Mouse (Mus musculus) liver, embryonic 16.5 days (tissue): ENCODE measurements at regions not wholly inside any gene's neighbourhood (a gene's known extent, or its start where the extent isn't known, plus 50 kb on each side); places are given as distances from the start of the nearest gene placed in this dataset.

ENCODE experiments used
- ATAC-seq: fragments of 200-750 bp; cut with Nextera tagmentation; 2 replicates; pipeline ENCODE4 v1.8.0; 2017; ENCODE audit warnings: low read depth, mild to moderate bottlenecking, moderate number of reproducible peaks, moderate library complexity
- H3K27ac ChIP-seq: fragments of 300-500 bp; sonication (generic); 2 replicates; pipeline ENCODE4 v1.5.1; 2014; ENCODE audit warnings: mild to moderate bottlenecking, low read length
- H3K27me3 ChIP-seq: fragments of 300-500 bp; sonication (generic); 2 replicates; pipeline ENCODE4 v1.6.1; 2014; ENCODE audit warnings: low read depth, low read length, mixed read lengths; ENCODE audit not compliant: control insufficient read depth, insufficient read depth
- H3K36me3 ChIP-seq: fragments of 300-500 bp; sonication (generic); 2 replicates; pipeline ENCODE4 v1.6.1; 2014; ENCODE audit warnings: mild to moderate bottlenecking; ENCODE audit not compliant: control insufficient read depth, insufficient read depth
- H3K4me1 ChIP-seq: fragments of 300-500 bp; sonication (generic); 2 replicates; pipeline ENCODE4 v1.6.1; 2014; ENCODE audit warnings: low read depth, low read length, mixed read lengths; ENCODE audit not compliant: control insufficient read depth
- H3K4me2 ChIP-seq: fragments of 300-500 bp; sonication (generic); 2 replicates; pipeline ENCODE4 v1.6.1; 2014; ENCODE audit warnings: low read depth, low read length, mixed read lengths
- H3K4me3 ChIP-seq: fragments of 300-500 bp; sonication (generic); 2 replicates; pipeline ENCODE4 v1.5.1; 2014; ENCODE audit warnings: low read depth, mild to moderate bottlenecking, low read length
- H3K9ac ChIP-seq: fragments of 300-500 bp; sonication (generic); 2 replicates; pipeline ENCODE4 v1.6.1; 2014; ENCODE audit warnings: low read depth, low read length
- H3K9me3 ChIP-seq: fragments of 300-500 bp; sonication (generic); replicated peaks from 2 replicates; pipeline ENCODE4 v1.6.1; 2016; ENCODE audit warnings: low read length; ENCODE audit not compliant: control insufficient read depth
- WGBS: fragments of 180-500 bp; shearing (Covaris S2); extraction: QIAGEN DNeasy Blood & Tissue Kit; methylation state at CpG from one replicate; pipeline ENCODE4 v1.1.7; 2014; ENCODE audit not compliant: insufficient replicate concordance; 5-methylcytosine and 5-hydroxymethylcytosine counted together

- 66% methylated on average over 10 of the region's 10 CpGs for WGBS
- ATAC-seq = no peak
- H3K36me3 ChIP-seq = no peaks in the 10 kb centered on the region
These were observed 309.0 kb downstream of the Tshz3 start for GRCm38 (mm10) chr7:37006921-37007320.

GRCm38 (mm10) chr7:37011180-37011754 is 313.3 kb downstream of the Tshz3 start:
- H3K4me1 ChIP-seq = no peaks in the 10 kb centered on the region
- no peak overlapping the region for H3K4me2 ChIP-seq
- WGBS = 33% methylated on average over 6 of the region's 6 CpGs
- no peak overlapping the region for H3K27ac ChIP-seq
- H3K4me3 ChIP-seq = no peak overlapping the region
- ATAC-seq = 0 out of 2 replicates have a peak, but pooled peaks have one; percentile 16
- no peaks in the 10 kb centered on the region for H3K9me3 ChIP-seq
- no peaks in the 10 kb centered on the region for H3K27me3 ChIP-seq
- H3K9ac ChIP-seq = no peak overlapping the region
- H3K36me3 ChIP-seq = no peaks in the 10 kb centered on the region

More at GRCm38 (mm10) chr7:37006921-37007320, 309.0 kb downstream of the Tshz3 start:
- H3K9me3 ChIP-seq = no peaks in the 10 kb centered on the region
- no peak overlapping the region for H3K9ac ChIP-seq
- no peaks in the 10 kb centered on the region for H3K27me3 ChIP-seq
- H3K4me1 ChIP-seq = no peaks in the 10 kb centered on the region
- H3K4me2 ChIP-seq = no peak overlapping the region
- no peak overlapping the region for H3K4me3 ChIP-seq
- H3K27ac ChIP-seq = no peak overlapping the region

GRCm38 (mm10) chr7:37020078-37020477 is 322.2 kb downstream of the Tshz3 start:
- Histone ChIP-seq H3K4me3 (no peak overlapping the region), H3K9me3 (no peaks in the 10 kb centered on the region), H3K27me3 (no peaks in the 10 kb centered on the region), H3K9ac (no peak overlapping the region), H3K4me1 (no peaks in the 10 kb centered on the region), H3K4me2 (no peak overlapping the region), H3K27ac (no peak overlapping the region), H3K36me3 (no peaks in the 10 kb centered on the region)
- ATAC-seq = peak; percentile 30; the same call in 1 of the 2 replicates
- WGBS = 35% methylated on average over 3 of the region's 3 CpGs

- no peak overlapping the region for H3K9ac ChIP-seq
- H3K27me3 ChIP-seq = no peaks in the 10 kb centered on the region
- H3K9me3 ChIP-seq = no peaks in the 10 kb centered on the region
- no peak for ATAC-seq
- H3K27ac ChIP-seq = no peak overlapping the region
- H3K4me2 ChIP-seq = no peak overlapping the region
- no peaks in the 10 kb centered on the region for H3K4me1 ChIP-seq
- 74% methylated on average over 7 of the region's 7 CpGs for WGBS
- no peaks in the 10 kb centered on the region for H3K36me3 ChIP-seq
- no peak overlapping the region for H3K4me3 ChIP-seq
These were observed 326.6 kb downstream of the Tshz3 start for GRCm38 (mm10) chr7:37024501-37025025.

- ATAC-seq = no peak
These were observed 366.9 kb downstream of the Tshz3 start for GRCm38 (mm10) chr7:37064582-37065458.

GRCm38 (mm10) chr7:37077698-37078097 is 379.8 kb downstream of the Tshz3 start:
- Histone ChIP-seq H3K9ac (no peak overlapping the region), H3K4me2 (no peak overlapping the region), H3K36me3 (no peaks in the 10 kb centered on the region), H3K27ac (no peak overlapping the region), H3K9me3 (no peaks in the 10 kb centered on the region), H3K27me3 (no peaks in the 10 kb centered on the region), H3K4me3 (no peak overlapping the region), H3K4me1 (no peaks in the 10 kb centered on the region)
- no peak for ATAC-seq
- 49% methylated on average over 6 of the region's 6 CpGs for WGBS

More at GRCm38 (mm10) chr7:37064582-37065458, 366.9 kb downstream of the Tshz3 start:
- Histone ChIP-seq H3K27ac (no peak overlapping the region), H3K9me3 (no peaks in the 10 kb centered on the region), H3K4me1 (no peaks in the 10 kb centered on the region), H3K9ac (no peak overlapping the region), H3K4me2 (no peak overlapping the region), H3K27me3 (no peaks in the 10 kb centered on the region), H3K4me3 (no peak overlapping the region), H3K36me3 (no peaks in the 10 kb centered on the region)
- whole genome bisulfite sequencing = 48% methylated on average over 8 of the region's 8 CpGs

GRCm38 (mm10) chr7:37078140-37078539 is 380.2 kb downstream of the Tshz3 start:
- Histone ChIP-seq H3K36me3 (no peaks in the 10 kb centered on the region), H3K9ac (no peak overlapping the region), H3K9me3 (no peaks in the 10 kb centered on the region), H3K27ac (no peak overlapping the region), H3K4me1 (no peaks in the 10 kb centered on the region), H3K4me3 (no peak overlapping the region), H3K27me3 (no peaks in the 10 kb centered on the region), H3K4me2 (no peak overlapping the region)
- ATAC-seq = no peak
- 47% methylated on average over 7 of the region's 7 CpGs for WGBS

- WGBS = 77% methylated on average over 3 of the region's 3 CpGs
- H3K9ac ChIP-seq = no peak overlapping the region
- no peak overlapping the region for H3K4me2 ChIP-seq
- no peaks in the 10 kb centered on the region for H3K36me3 ChIP-seq
- H3K27ac ChIP-seq = no peak overlapping the region
- H3K9me3 ChIP-seq = no peaks in the 10 kb centered on the region
- ATAC-seq = no peak
- no peaks in the 10 kb centered on the region for H3K27me3 ChIP-seq
- H3K4me1 ChIP-seq = no peaks in the 10 kb centered on the region; the same call in 1 of the 2 replicates
- no peak overlapping the region for H3K4me3 ChIP-seq
These were observed 391.8 kb downstream of the Tshz3 start for GRCm38 (mm10) chr7:37089726-37090125.

GRCm38 (mm10) chr7:37092572-37092971 is 394.7 kb downstream of the Tshz3 start:
- Histone ChIP-seq H3K27ac (peak overlapping the region; percentile 51; the same call in 1 of the 2 replicates), H3K9me3 (no peaks in the 10 kb centered on the region)
- peak; percentile 84 for ATAC-seq

More at GRCm38 (mm10) chr7:37092572-37092971, 394.7 kb downstream of the Tshz3 start:
- WGBS = 18% methylated on average over 6 of the region's 6 CpGs
- Histone ChIP-seq H3K36me3 (no peaks in the 10 kb centered on the region), H3K9ac (no peak overlapping the region), H3K4me2 (peak overlapping the region; percentile 22; the same call in 1 of the 2 replicates), H3K4me1 (no peaks in the 10 kb centered on the region; the same call in 1 of the 2 replicates), H3K4me3 (no peak overlapping the region), H3K27me3 (no peaks in the 10 kb centered on the region)
